Mouse (Mus musculus) erythroblast, embryonic 14.5 days (primary cell): ENCODE results near the gene Hecw2.

Source experiments
- GATA1 ChIP-seq: IDR thresholded peaks from 2 replicates; pipeline ENCODE4 v1.6.1; 2012; ENCODE audit warnings: low read length, inconsistent platforms, mixed read lengths
- TAL1 ChIP-seq: IDR thresholded peaks from 3 replicates; pipeline ENCODE4 v1.6.1; 2012; ENCODE audit warnings: low read length, inconsistent platforms, mixed read lengths

DNA sequence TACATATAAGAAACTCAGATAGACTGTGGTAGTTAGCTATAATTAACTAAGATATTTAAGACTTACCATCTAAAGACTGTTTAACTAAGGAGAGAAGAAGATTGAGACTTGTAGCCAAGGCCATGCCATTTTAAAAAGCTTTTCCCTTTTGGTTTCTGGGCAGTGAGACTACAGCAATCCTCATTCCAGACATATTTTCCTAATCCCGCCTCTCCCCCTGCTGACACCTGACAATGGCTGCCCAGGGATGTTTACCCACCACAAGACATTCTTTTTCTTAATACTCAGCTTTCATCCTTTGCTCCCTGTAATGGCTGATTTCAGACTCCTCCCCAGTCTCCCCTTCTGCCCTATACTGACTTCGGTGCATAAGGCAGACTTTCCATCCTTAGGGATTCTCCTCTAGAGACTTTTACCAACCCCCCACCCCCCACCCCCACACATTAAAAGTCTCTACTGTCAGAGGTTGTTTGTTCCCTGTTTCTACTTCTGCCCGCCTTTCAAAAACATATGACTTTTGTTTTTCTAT is 328.5 kb downstream of the Hecw2 start:
- no peak for TF ChIP-seq GATA1
- TF ChIP-seq TAL1, result no peak
